In genomic region chr11:84914673-84915072, GRCm38 (mm10) we compare ENCODE assay signal across 11 mouse cellular contexts. TPM values are rescaled to one million over a fixed set of nuclear protein-coding genes. Genes with fewer than 3 reads are reported as not detected.
DNase-seq lines count a peak whose midpoint lies in the region; ATAC-seq and TF ChIP-seq lines count a peak whose summit lies in the region.
"Had no signal": no experiment of that assay in that cellular context is flagged by ENCODE, and none has a peak within 500 bp of the region (broad histone marks: within the 10 kb centered on the region; RNA-seq: fewer than 3 reads in every experiment).

No protein-coding gene starts in this region.

- peak overlapping the region; percentile 92 for H3K4me3 ChIP-seq in testis, adult 2 months (ENCODE audit: control insufficient read depth, low read depth, low read length)
- peak overlapping the region; percentile 95; the same call in 1 of the 2 replicates for H3K4me3 ChIP-seq in limb, embryonic 13.5 days

- peak overlapping the region; percentile 75 for H3K4me2 ChIP-seq in limb, embryonic 13.5 days (replicated peaks)

- peak; percentile 7 for DNase-seq in embryo, embryonic 11 days
- DNase-seq in embryo, embryonic 9.5 days (ENCODE audit: extremely low spot score): no peak
- DNase-seq in testis, postnatal 10 days (ENCODE audit: low spot score): no peak
- no peak for DNase-seq in spleen, adult 18-20 months
- no peak for DNase-seq in left cerebral cortex, adult 9 months (ENCODE audit: low spot score in 2 of 2)
- DNase-seq: kidney, adult 2 months had no signal

- no peak overlapping the region for H3K27ac ChIP-seq in testis, adult 2 months (ENCODE audit: control insufficient read depth, insufficient read depth, low read depth, low read length)
- H3K27ac ChIP-seq in limb, embryonic 13.5 days: no peak overlapping the region
- H3K27ac ChIP-seq: neural tube, embryonic 13.5 days had no signal

- H3K9me3 ChIP-seq in limb, embryonic 13.5 days: no peaks in the 10 kb centered on the region
- H3K9me3 ChIP-seq: neural tube, embryonic 13.5 days had no signal

- no peak for TF ChIP-seq CTCF in testis, adult 2 months (IDR thresholded peaks at IDR 0.05; ENCODE audit: control insufficient read depth, insufficient read depth, insufficient replicate concordance, low read depth, low read length)

- peaks cover 9% of the 10 kb centered on the region for H3K4me1 ChIP-seq in testis, adult 2 months (ENCODE audit: control insufficient read depth, insufficient read depth, low read length)
- peaks cover 22% of the 10 kb centered on the region for H3K4me1 ChIP-seq in limb, embryonic 13.5 days

- H3K27me3 ChIP-seq in testis, adult 2 months (ENCODE audit: control insufficient read depth, insufficient read depth, low read length): no peaks in the 10 kb centered on the region
- H3K27me3 ChIP-seq in limb, embryonic 13.5 days: no peaks in the 10 kb centered on the region
- H3K27me3 ChIP-seq: neural tube, embryonic 13.5 days had no signal

- H3K9ac ChIP-seq in limb, embryonic 13.5 days: no peak overlapping the region
- H3K9ac ChIP-seq: neural tube, embryonic 13.5 days had no signal

- ATAC-seq in limb, embryonic 13.5 days (ENCODE audit: low FRiP score, low read depth): no peak
- ATAC-seq in frontal cortex, adult (ENCODE audit: low TSS enrichment): no peak

- no peak for TF ChIP-seq POLR2A in testis, adult 2 months (IDR thresholded peaks at IDR 0.05; ENCODE audit: control insufficient read depth, low read depth, low read length)

- WGBS in limb, embryonic 13.5 days: 83% methylated on average over 5 of the region's 5 CpGs

- H3K36me3 ChIP-seq in testis, adult 2 months (ENCODE audit: control insufficient read depth, insufficient read depth, low read length): no peaks in the 10 kb centered on the region
- peaks cover 38% of the 10 kb centered on the region for H3K36me3 ChIP-seq in limb, embryonic 13.5 days

RNA-seq across cellular contexts. Expression of gene Znhit3, which starts 1.5 kb away (rescaled TPM):
- polyA plus RNA-seq in testis, adult 2 months (2012; rRNA removed): 44.6 and 45.3 TPM in 2 replicates
- polyA plus RNA-seq in limb, embryonic 13.5 days (2015; fragmentation: Nextera tagmentation; extraction: Ambion mirVana): 61.8 and 68.3 TPM in 2 replicates

RNA-seq across cellular contexts. Expression of gene Pigw, which starts 34.6 kb away (rescaled TPM):
- polyA plus RNA-seq in testis, adult 2 months (2012; rRNA removed): 1.9 and 2.9 TPM in 2 replicates
- polyA plus RNA-seq in limb, embryonic 13.5 days (2015; fragmentation: Nextera tagmentation; extraction: Ambion mirVana): 2.4 and 2.6 TPM in 2 replicates

RNA-seq across cellular contexts. Expression of gene Myo19, which starts 34.7 kb away (rescaled TPM):
- polyA plus RNA-seq in testis, adult 2 months (2012; rRNA removed): 24.5 and 24.7 TPM in 2 replicates
- 9.5 and 9.7 TPM in 2 replicates for polyA plus RNA-seq in limb, embryonic 13.5 days (2015; fragmentation: Nextera tagmentation; extraction: Ambion mirVana)

RNA-seq across cellular contexts. Expression of gene Car4, which starts 42.9 kb away (rescaled TPM):
- polyA plus RNA-seq in testis, adult 2 months (2012; rRNA removed): 2.4 and 4.0 TPM in 2 replicates
- 0.23 and 0.26 TPM in 2 replicates for polyA plus RNA-seq in limb, embryonic 13.5 days (2015; fragmentation: Nextera tagmentation; extraction: Ambion mirVana)
- polyA plus RNA-seq: C2C12 had no signal

RNA-seq across cellular contexts. Expression of gene Ggnbp2, which starts 44.1 kb away (rescaled TPM):
- polyA plus RNA-seq in testis, adult 2 months (2012; rRNA removed): 274 and 308 TPM in 2 replicates
- polyA plus RNA-seq in limb, embryonic 13.5 days (2015; fragmentation: Nextera tagmentation; extraction: Ambion mirVana): 71.0 and 75.5 TPM in 2 replicates
